Mouse (Mus musculus) midbrain, embryonic 10.5 days (tissue): ENCODE measurements around the gene Akap13. TPM values are rescaled to one million over a fixed set of nuclear protein-coding genes. Genes with fewer than 3 reads are reported as not detected.

Experiments
- DNase-seq: peaks from one replicate; pipeline ENCODE4 v3.0.0-alpha.2; 2017; ENCODE audit warnings: low spot score
- H3K27ac ChIP-seq: fragments of 300-500 bp; sonication (generic); replicated peaks from 2 replicates; pipeline ENCODE4 v1.5.1; 2016; ENCODE audit warnings: mild to moderate bottlenecking
- H3K27me3 ChIP-seq: fragments of 300-500 bp; sonication (generic); 2 replicates; pipeline ENCODE4 v1.6.1; 2016; ENCODE audit warnings: low read depth, mild to moderate bottlenecking; ENCODE audit not compliant: poor library complexity, severe bottlenecking
- H3K36me3 ChIP-seq: fragments of 300-500 bp; sonication (generic); 2 replicates; pipeline ENCODE4 v1.6.1; 2016; ENCODE audit warnings: mild to moderate bottlenecking, moderate library complexity
- H3K4me1 ChIP-seq: fragments of 300-500 bp; sonication (generic); 2 replicates; pipeline ENCODE4 v1.6.1; 2016
- H3K4me3 ChIP-seq: fragments of 300-500 bp; sonication (generic); 2 replicates; pipeline ENCODE4 v1.5.1; 2016; ENCODE audit warnings: mild to moderate bottlenecking, moderate library complexity
- H3K9me3 ChIP-seq: fragments of 300-500 bp; sonication (generic); replicated peaks from 2 replicates; pipeline ENCODE4 v1.6.1; 2016; ENCODE audit warnings: mild to moderate bottlenecking
- WGBS: fragments of 180-500 bp; shearing (Covaris S2); methylation state at CpG from one replicate; pipeline ENCODE4 v1.1.7; 2016; 5-methylcytosine and 5-hydroxymethylcytosine counted together
- polyA plus RNA-seq: library from polyadenylated mRNA; unstranded; fragments of >200 nt; fragmentation: Nextera tagmentation; extraction: Ambion mirVana; gene quantifications from 2 replicates; pipeline ENCODE4 v1.2.1, GENCODE M21; 2016

Gene Akap13
- polyA plus RNA-seq, 1 experiment from 2014 or later: 29.0 TPM

DNA sequence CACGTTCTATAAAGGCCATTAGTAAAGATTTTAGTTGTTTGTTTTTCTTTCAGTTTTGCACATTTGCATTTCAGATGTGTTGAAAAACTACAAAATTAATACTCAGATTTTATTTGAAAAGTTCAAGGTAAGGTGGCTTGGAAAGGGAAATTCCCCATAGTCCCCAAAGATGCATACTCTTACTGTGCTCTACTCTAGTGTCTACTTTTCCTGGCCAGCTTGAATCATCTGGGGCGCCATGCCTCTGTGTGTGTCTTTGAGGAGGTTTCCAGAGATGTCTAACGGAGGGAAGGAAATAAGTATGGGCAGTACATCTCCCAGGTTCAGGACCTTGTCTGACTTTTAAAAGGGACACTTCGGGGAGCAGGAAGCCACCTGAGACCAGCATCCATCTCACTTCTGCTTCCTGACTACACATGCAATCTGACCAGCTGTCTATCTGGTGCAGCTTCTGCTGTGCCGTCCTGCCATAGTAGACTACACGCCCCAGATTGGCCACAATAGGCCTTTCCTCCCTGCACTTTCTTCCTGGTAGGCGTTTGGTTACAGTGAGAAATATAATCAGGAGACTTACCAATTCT, 74.6 kb downstream of the Akap13 start:
- Histone ChIP-seq H3K27me3 (no peaks in the 10 kb centered on the region), H3K4me3 (no peak overlapping the region)
- DNase-seq: no peak

DNA sequence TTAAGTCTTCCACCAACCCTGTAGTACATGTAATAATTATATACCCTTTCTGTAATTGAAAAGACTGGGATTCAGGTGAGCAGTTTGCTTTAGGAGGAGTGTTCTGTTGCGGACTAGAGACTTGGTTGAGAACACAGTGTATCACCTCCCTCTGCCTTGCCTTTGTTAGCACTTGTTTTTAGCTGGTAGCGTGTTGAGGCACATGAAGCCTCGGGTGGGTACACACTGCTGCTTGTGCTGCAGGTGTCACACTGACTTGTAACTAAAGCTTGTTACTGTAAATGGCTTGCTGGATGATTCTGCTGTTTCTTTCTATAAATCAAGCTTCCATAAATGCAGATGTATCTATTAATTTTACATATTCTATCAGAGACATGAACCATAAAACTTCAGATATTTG, 75.3 kb downstream of the Akap13 start:
- Histone ChIP-seq H3K27me3 (no peaks in the 10 kb centered on the region), H3K9me3 (no peaks in the 10 kb centered on the region), H3K27ac (no peak overlapping the region), H3K36me3 (no peaks in the 10 kb centered on the region), H3K4me1 (no peaks in the 10 kb centered on the region), H3K4me3 (no peak overlapping the region)
- WGBS: 94% methylated on average over 3 of the region's 3 CpGs
- DNase-seq: no peak

More for the DNA sequence above, 74.6 kb downstream of the Akap13 start:
- no peaks in the 10 kb centered on the region for H3K4me1 ChIP-seq
- 89% methylated on average over 7 of the region's 7 CpGs for WGBS
- no peaks in the 10 kb centered on the region for H3K36me3 ChIP-seq
- H3K27ac ChIP-seq: no peak overlapping the region
- H3K9me3 ChIP-seq: no peaks in the 10 kb centered on the region

DNA sequence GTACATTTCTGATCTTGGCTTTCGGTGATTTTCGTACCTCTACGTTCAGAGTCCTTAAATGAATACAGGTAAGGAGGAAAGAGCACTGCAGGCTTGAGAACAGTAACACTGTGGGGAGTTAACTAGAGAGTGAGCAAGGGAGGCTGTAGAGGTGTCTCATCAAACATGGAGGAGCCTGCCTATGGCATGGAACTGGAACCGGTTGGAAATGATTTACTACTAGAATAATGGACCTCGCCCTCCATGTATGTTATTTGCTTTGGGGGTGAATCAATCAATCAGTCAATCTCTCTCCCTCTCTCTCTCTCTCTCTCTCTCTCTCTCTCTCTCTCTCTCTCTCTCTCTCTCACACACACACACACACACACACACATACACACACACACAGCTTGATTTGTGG, 77.7 kb downstream of the Akap13 start:
- H3K27ac ChIP-seq: no peak overlapping the region
- H3K27me3 ChIP-seq: no peaks in the 10 kb centered on the region
- H3K9me3 ChIP-seq: no peaks in the 10 kb centered on the region
- 0 out of 2 replicates have a peak, but pooled peaks cover 6% of the 10 kb centered on the region for H3K36me3 ChIP-seq
- no peaks in the 10 kb centered on the region for H3K4me1 ChIP-seq
- WGBS: 97% methylated on average over 5 of the region's 5 CpGs
- DNase-seq: no peak
- no peak overlapping the region for H3K4me3 ChIP-seq

DNA sequence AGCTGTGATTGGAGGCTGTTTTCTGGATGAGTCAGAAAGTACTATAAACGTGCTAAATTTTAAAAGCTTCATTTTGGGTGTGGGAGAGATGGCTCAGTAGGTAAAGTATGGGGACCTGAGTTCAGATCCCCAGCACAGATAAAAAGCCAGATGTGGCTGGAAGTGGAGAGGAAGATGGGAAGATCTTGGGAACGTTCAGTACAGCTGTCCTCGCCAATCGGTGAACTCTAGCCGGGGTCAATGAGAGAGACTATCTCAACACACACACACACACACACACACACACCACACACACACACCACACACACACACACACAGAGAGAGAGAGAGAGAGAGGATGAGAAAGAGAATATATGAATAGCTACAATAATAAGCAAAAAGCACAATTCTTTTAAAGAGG, 81.0 kb downstream of the Akap13 start:
- H3K27ac ChIP-seq: no peak overlapping the region
- H3K36me3 ChIP-seq: peaks cover 14% of the 10 kb centered on the region; the same call in 1 of the 2 replicates
- no peaks in the 10 kb centered on the region for H3K4me1 ChIP-seq
- no peak overlapping the region for H3K4me3 ChIP-seq
- 95% methylated on average over 5 of the region's 5 CpGs for WGBS
- DNase-seq: no peak
- no peaks in the 10 kb centered on the region for H3K27me3 ChIP-seq
- H3K9me3 ChIP-seq: no peaks in the 10 kb centered on the region

DNA sequence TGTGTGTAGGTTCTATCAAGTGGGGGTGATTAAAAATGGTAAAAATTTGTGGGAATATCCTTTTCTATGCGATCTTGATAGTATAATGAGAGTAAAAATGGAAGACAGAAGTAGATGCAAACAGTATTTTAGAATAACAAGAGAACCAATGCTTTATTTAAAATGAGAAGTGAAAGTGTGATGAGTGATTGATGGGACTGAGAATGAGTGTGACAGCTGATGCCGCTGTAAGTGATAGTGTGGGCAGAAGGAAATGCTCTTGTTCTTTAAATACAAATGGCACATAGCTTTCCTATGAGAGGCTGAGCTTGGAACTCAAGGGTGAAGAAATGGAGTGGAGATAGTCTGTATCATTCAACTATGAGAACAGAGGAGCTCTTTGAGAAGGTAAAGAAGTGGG, 82.2 kb downstream of the Akap13 start:
- no peak for DNase-seq
- H3K4me1 ChIP-seq: no peaks in the 10 kb centered on the region
- H3K27me3 ChIP-seq: no peaks in the 10 kb centered on the region
- no peak overlapping the region for H3K4me3 ChIP-seq
- peaks cover 14% of the 10 kb centered on the region; the same call in 1 of the 2 replicates for H3K36me3 ChIP-seq
- no peak overlapping the region for H3K27ac ChIP-seq
- H3K9me3 ChIP-seq: no peaks in the 10 kb centered on the region
- 91% methylated on average over 2 of the region's 2 CpGs for WGBS

DNA sequence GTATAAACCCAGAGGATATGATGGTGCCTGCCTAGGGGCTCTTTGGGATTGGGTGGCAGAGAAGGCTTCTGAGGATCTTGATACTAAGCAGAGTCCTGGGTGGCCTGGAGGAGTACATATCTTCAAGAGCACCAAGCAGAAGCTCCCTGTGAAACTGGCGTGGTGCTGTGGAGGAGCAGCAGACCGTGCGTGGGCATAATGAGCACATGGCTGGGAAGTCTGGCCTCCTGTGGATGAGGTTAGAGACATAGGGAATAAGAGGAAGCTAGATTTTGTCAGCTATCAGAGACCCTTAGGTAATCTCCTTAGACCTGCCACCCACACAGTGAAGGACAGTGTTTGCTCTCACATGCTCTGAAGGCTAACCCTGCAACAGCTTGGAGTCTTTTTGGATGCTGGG, 83.2 kb downstream of the Akap13 start:
- Histone ChIP-seq H3K4me3 (no peak overlapping the region), H3K4me1 (no peaks in the 10 kb centered on the region), H3K27me3 (no peaks in the 10 kb centered on the region), H3K27ac (no peak overlapping the region), H3K9me3 (no peaks in the 10 kb centered on the region), H3K36me3 (peaks cover 14% of the 10 kb centered on the region; the same call in 1 of the 2 replicates)
- 75% methylated on average over 3 of the region's 3 CpGs for WGBS
- no peak for DNase-seq

DNA sequence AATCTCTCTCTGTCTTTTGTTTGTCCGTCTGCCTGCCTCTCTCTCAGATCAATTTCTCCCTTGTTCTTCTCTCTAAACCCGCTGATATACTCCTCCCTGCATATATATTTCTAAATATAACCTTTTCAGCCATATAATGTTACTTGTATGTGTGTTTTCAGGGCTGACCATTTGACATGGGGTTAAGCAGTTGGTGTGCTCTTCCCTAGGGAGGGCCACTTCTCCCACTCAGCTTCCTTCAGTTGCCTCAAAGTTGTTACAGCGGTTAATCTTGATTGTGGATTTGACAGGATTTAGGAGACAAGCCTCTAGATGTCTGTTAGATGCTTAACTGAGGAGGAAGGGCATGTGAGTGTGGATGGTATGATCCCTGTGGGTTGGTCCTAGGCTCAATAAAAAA, 83.8 kb downstream of the Akap13 start:
- Histone ChIP-seq H3K4me3 (no peak overlapping the region), H3K27ac (no peak overlapping the region), H3K4me1 (no peaks in the 10 kb centered on the region), H3K36me3 (peaks cover 14% of the 10 kb centered on the region; the same call in 1 of the 2 replicates), H3K9me3 (no peaks in the 10 kb centered on the region), H3K27me3 (no peaks in the 10 kb centered on the region)
- 93% methylated on average over 3 of the region's 3 CpGs for WGBS
- no peak for DNase-seq

DNA sequence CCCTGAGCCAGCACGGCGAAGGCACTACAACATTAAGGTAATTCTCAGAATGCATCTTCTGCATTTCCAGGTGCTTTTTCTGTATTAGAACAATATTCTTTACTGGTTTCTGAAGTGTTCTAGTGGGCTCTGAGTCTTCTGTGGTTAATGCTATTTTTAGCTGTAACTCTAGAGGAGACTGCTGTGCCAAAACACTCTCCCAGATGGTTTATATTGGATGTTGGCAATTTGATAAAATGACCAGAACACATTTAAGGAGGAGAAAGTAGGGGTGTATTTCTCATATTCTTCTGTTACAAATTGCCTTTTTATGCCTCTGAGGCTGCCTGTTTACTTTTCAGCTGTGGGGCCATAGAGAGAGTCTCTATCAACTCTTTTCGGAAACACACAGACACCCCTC, 94.5 kb downstream of the Akap13 start:
- H3K4me1 ChIP-seq: 0 out of 2 replicates have a peak, but pooled peaks cover 3% of the 10 kb centered on the region
- H3K27ac ChIP-seq: no peak overlapping the region
- no peaks in the 10 kb centered on the region for H3K9me3 ChIP-seq
- 90% methylated on average over 3 of the region's 3 CpGs for WGBS
- no peak overlapping the region for H3K4me3 ChIP-seq
- H3K36me3 ChIP-seq: peaks cover 7% of the 10 kb centered on the region
- no peaks in the 10 kb centered on the region for H3K27me3 ChIP-seq
- DNase-seq: no peak

DNA sequence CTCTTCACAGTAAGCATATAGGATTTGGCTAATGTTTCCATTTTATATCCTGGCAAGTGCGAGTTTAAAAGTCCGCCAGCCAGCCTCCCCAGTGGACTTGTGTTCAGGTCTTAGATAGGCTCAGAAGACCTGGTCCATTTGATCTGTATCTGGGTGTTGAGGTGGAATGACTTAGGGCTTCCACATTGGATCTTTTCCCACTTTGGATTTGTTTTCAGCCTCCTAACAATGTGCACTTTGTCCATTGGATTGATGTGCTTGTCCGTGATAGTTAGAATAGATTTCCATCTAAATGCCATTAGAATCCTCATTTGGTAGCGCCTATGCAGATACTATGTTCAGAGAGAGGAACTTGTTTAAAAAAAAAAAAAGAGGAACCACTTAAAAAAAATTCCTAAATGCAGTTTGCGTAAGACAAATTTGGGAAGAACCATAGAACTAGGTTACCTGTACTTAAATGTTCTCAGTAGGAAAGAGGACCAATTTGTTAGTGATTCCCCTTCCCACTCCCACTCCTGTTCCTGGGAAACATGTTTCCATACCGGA, 95.5 kb downstream of the Akap13 start:
- no peaks in the 10 kb centered on the region for H3K9me3 ChIP-seq
- no peak overlapping the region for H3K4me3 ChIP-seq
- WGBS: 93% methylated on average over 6 of the region's 6 CpGs
- peaks cover 7% of the 10 kb centered on the region for H3K36me3 ChIP-seq
- H3K27ac ChIP-seq: no peak overlapping the region
- no peak for DNase-seq
- H3K27me3 ChIP-seq: no peaks in the 10 kb centered on the region
- 0 out of 2 replicates have a peak, but pooled peaks cover 6% of the 10 kb centered on the region for H3K4me1 ChIP-seq

DNA sequence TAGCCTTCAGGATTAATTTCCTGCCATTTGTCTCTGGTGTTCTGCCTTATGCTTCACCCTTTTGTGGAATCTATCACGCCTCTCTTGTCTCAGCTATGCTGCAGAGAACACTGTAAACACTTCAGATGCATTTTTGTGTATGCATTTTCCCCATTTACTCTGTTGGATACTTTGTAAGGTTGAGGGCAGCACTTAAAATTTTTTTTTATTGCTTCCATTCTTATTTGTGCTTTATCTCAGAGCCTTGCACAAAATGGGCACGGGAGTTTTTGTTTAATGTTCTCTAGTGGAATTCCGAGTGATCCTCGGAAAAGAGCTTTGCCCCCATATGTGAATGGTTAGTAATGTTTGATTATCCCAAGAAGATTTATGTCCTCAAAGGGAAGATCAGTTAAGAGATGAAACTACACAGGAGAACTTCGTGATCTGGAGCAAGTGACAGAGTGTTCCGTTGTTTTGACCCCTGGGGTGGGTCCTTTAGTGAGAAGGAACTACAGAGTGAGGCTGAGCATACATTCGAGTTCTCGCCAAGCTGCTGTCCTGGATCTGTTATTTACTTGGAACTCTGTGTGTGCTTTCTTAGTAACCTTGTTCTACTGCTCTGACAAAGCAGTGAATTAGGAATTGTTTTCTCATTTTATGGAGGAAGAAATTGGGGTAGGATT, 97.8 kb downstream of the Akap13 start:
- H3K27ac ChIP-seq: no peak overlapping the region
- no peak overlapping the region for H3K4me3 ChIP-seq
- WGBS: 86% methylated on average over 8 of the region's 8 CpGs
- H3K9me3 ChIP-seq: no peaks in the 10 kb centered on the region
- H3K27me3 ChIP-seq: no peaks in the 10 kb centered on the region
- H3K4me1 ChIP-seq: peaks cover 18% of the 10 kb centered on the region
- no peak for DNase-seq
- H3K36me3 ChIP-seq: peaks cover 1% of the 10 kb centered on the region; the same call in 1 of the 2 replicates

DNA sequence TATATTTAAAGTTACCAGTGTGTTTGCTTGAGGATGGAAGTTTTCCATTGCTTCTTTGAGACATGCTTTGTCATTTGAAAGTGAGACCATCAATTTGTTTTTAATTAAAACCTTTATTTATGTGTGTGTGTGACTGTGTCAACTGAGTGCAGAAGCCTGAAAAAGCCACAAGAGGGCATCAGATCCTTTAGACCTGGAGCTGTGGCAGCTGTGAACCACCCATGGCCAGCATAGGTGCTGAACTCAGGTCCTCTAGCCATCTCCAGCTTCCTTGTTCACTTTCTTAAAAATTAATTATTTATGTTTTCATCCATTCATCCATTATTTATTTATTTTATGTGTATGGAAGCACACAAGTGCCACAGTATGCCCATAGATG, 98.3 kb downstream of the Akap13 start:
- Histone ChIP-seq H3K9me3 (no peaks in the 10 kb centered on the region), H3K4me3 (no peak overlapping the region), H3K36me3 (no peaks in the 10 kb centered on the region), H3K4me1 (peaks cover 22% of the 10 kb centered on the region), H3K27me3 (no peaks in the 10 kb centered on the region), H3K27ac (no peak overlapping the region)
- no peak for DNase-seq

DNA sequence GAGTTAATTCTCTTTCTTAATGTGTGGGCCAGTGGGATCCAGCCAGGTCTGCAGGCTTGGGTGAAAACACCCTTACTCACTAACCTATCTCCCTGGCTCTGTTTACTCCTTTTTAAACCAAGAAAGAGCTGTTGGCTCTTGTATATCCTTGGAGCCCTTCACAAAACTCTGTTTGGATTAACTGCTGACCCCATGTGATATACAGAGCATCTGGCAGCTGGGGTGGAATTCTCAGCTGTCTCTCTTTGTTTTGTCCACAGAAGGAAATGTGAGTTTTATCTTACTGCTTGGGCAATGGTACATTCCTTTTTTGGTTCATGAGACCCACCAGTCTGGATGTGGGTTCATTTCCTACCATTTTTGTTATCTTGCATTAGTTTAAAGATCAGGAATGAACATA, 98.7 kb downstream of the Akap13 start:
- Histone ChIP-seq H3K4me1 (peaks cover 22% of the 10 kb centered on the region), H3K9me3 (no peaks in the 10 kb centered on the region), H3K27ac (no peak overlapping the region), H3K27me3 (no peaks in the 10 kb centered on the region), H3K36me3 (no peaks in the 10 kb centered on the region), H3K4me3 (no peak overlapping the region)
- no peak for DNase-seq

DNA sequence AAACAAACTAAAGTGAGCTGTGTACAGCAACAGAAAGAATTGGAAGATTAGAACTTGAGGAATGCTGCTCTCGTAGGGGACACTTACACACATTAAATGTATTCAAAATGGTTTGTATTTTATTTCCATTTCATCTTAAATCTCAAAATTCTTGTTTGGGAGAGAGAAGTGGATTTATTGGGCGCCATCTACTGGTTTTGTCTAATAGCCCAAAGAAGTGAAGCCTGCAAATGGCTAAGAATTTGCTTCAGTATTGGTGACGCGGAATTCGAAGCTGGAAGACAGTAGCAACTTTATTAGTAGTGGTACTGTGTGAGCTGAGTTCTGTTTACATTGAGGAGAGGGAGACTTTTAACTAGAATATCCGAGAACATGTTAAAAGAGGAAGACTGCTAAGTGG, 100.6 kb downstream of the Akap13 start:
- peaks cover 22% of the 10 kb centered on the region for H3K4me1 ChIP-seq
- no peaks in the 10 kb centered on the region for H3K27me3 ChIP-seq
- H3K27ac ChIP-seq: no peak overlapping the region
- no peak overlapping the region for H3K4me3 ChIP-seq
- WGBS: 69% methylated on average over 6 of the region's 6 CpGs
- no peaks in the 10 kb centered on the region for H3K36me3 ChIP-seq
- H3K9me3 ChIP-seq: no peaks in the 10 kb centered on the region
- DNase-seq: no peak
